Mouse (Mus musculus) heart, embryonic 16.5 days (tissue): ENCODE data around the gene Chsy1. TPM values are rescaled to one million over a fixed set of nuclear protein-coding genes. Genes with fewer than 3 reads are reported as not detected.

Experiments
- ATAC-seq: fragments of 200-750 bp; cut with Nextera tagmentation; replicated peaks from 2 replicates; pipeline ENCODE4 v1.8.0; 2017; ENCODE audit warnings: moderate number of reproducible peaks; ENCODE audit not compliant: insufficient read depth, low FRiP score; ENCODE audit errors: extremely low read depth
- H3K27ac ChIP-seq: fragments of 300-500 bp; sonication (generic); 2 replicates; pipeline ENCODE4 v1.5.1; 2014; ENCODE audit warnings: mild to moderate bottlenecking, low read length, control low read depth, moderate library complexity
- H3K27me3 ChIP-seq: fragments of 300-500 bp; sonication (generic); 2 replicates; pipeline ENCODE4 v1.6.1; 2014; ENCODE audit warnings: low read length, mixed read lengths; ENCODE audit not compliant: control insufficient read depth, insufficient read depth
- H3K36me3 ChIP-seq: fragments of 300-500 bp; sonication (generic); 2 replicates; pipeline ENCODE4 v1.6.1; 2014; ENCODE audit not compliant: control insufficient read depth, insufficient read depth
- H3K4me1 ChIP-seq: fragments of 300-500 bp; sonication (generic); 2 replicates; pipeline ENCODE4 v1.6.1; 2014; ENCODE audit warnings: low read length, mixed read lengths; ENCODE audit not compliant: control insufficient read depth, insufficient read depth
- H3K4me2 ChIP-seq: fragments of 300-500 bp; sonication (generic); 2 replicates; pipeline ENCODE4 v1.6.1; 2014; ENCODE audit warnings: low read depth, mild to moderate bottlenecking, control low read depth, low read length
- H3K4me3 ChIP-seq: fragments of 300-500 bp; sonication (generic); 2 replicates; pipeline ENCODE4 v1.5.1; 2014; ENCODE audit warnings: mild to moderate bottlenecking, control low read depth, low read length
- H3K9ac ChIP-seq: fragments of 300-500 bp; sonication (generic); 2 replicates; pipeline ENCODE4 v1.6.1; 2014; ENCODE audit warnings: low read length, control low read depth
- H3K9me3 ChIP-seq: fragments of 300-500 bp; sonication (generic); replicated peaks from 2 replicates; pipeline ENCODE4 v1.6.1; 2016; ENCODE audit warnings: low read length; ENCODE audit not compliant: control insufficient read depth
- WGBS: fragments of 180-500 bp; shearing (Covaris S2); extraction: QIAGEN DNeasy Blood & Tissue Kit; methylation state at CpG from one replicate; pipeline ENCODE4 v1.1.7; 2014; 5-methylcytosine and 5-hydroxymethylcytosine counted together
- polyA plus RNA-seq: library from polyadenylated mRNA; unstranded; fragments of >200 nt; fragmentation: Nextera tagmentation; extraction: Ambion mirVana; gene quantifications from 2 replicates; pipeline ENCODE4 v1.2.1, GENCODE M21; 2015

The Chsy1 gene
- polyA plus RNA-seq, 1 experiment from 2014 or later: 10.8 TPM

DNA sequence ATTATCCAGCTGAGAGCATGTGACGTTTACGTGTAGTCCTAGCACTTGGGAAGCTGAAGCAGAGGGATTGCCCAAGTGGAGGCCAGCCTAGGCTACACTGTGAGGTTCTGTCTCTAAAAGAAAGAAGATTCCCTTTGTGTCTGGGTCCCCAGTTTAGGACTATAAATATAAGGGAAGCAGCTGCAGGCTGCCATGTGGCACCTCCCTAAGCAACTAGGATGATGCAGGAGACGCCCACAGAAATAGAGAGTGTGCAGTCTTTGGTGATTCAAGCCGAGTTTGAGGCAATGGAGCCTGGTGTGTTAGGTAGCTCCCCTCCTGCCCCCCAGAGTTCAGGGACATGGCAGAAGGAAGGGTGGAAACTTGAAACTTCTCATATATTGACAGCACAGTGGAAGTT is 21.7 kb upstream of the Chsy1 start:
- no peaks in the 10 kb centered on the region for H3K4me1 ChIP-seq
- H3K4me3 ChIP-seq: no peak overlapping the region
- no peak overlapping the region for H3K4me2 ChIP-seq
- H3K9ac ChIP-seq: no peak overlapping the region
- ATAC-seq: no peak
- H3K36me3 ChIP-seq: peaks cover 67% of the 10 kb centered on the region
- H3K27ac ChIP-seq: no peak overlapping the region
- H3K27me3 ChIP-seq: no peaks in the 10 kb centered on the region
- 85% methylated on average over 4 of the region's 4 CpGs for WGBS
- H3K9me3 ChIP-seq: no peaks in the 10 kb centered on the region

DNA sequence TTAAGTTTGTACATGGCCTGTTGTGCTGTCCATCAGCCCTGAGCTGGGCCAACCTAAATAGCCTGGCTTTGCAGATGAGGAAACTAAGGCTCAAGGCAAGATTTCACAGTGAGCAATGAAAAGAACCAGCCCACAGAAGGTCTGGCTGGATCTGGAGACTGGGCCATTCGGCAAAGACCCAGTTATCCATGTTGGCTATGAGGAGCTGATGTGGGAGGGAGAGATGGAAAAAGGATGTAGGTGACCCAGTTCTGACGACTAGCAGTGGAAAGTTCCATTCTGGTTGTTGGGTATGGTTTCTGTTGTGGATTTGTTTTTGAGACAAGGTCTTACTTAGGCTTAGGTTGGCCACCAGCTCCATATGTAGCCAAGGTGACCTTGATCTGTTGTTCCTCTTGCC is 21.2 kb upstream of the Chsy1 start:
- no peaks in the 10 kb centered on the region for H3K9me3 ChIP-seq
- 81% methylated on average over 2 of the region's 2 CpGs for WGBS

DNA sequence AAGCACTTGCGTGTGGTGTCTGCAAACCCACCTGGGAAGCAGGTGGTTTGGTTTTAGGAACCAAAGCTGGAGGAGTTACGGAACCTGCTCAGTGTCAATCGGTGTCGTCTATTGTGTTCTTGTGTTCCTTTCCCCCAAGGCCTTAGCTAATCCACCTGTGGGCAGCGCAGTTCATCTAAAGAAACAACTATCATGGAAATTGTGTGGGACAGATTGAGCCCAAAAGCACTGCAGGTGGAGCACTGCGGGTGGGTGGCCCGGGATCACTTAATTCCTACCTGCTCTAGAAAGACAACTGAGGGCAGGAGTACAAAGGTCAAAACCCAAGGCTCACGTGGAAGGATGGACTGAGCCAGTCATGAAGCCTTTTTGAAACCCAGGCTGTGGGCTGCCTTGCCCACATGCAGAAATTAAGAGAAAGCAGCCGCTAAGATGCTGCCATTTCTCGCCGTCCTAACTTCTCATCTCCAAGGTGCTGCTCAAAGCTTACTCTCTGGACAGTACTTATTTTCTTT is 18.6 kb upstream of the Chsy1 start:
- ATAC-seq: no peak
- 87% methylated on average over 11 of the region's 11 CpGs for WGBS
- Histone ChIP-seq H3K4me2 (no peak overlapping the region), H3K9ac (no peak overlapping the region), H3K9me3 (no peaks in the 10 kb centered on the region), H3K4me1 (no peaks in the 10 kb centered on the region), H3K27me3 (no peaks in the 10 kb centered on the region), H3K27ac (no peak overlapping the region), H3K4me3 (no peak overlapping the region), H3K36me3 (peaks cover 45% of the 10 kb centered on the region)

More for the DNA sequence above, 21.2 kb upstream of the Chsy1 start:
- H3K27me3 ChIP-seq: no peaks in the 10 kb centered on the region
- no peaks in the 10 kb centered on the region for H3K4me1 ChIP-seq
- ATAC-seq: no peak
- H3K36me3 ChIP-seq: peaks cover 65% of the 10 kb centered on the region
- no peak overlapping the region for H3K4me2 ChIP-seq
- no peak overlapping the region for H3K9ac ChIP-seq
- H3K27ac ChIP-seq: no peak overlapping the region
- H3K4me3 ChIP-seq: no peak overlapping the region

- ATAC-seq: no peak
- Histone ChIP-seq H3K27me3 (no peaks in the 10 kb centered on the region), H3K36me3 (peaks cover 41% of the 10 kb centered on the region), H3K4me1 (no peaks in the 10 kb centered on the region), H3K4me3 (no peak overlapping the region), H3K9ac (no peak overlapping the region), H3K4me2 (no peak overlapping the region), H3K27ac (no peak overlapping the region), H3K9me3 (no peaks in the 10 kb centered on the region)
- 76% methylated on average over 7 of the region's 7 CpGs for WGBS
These were observed 17.8 kb upstream of the Chsy1 start for GRCm38 (mm10) chr7:66091553-66091952.

DNA sequence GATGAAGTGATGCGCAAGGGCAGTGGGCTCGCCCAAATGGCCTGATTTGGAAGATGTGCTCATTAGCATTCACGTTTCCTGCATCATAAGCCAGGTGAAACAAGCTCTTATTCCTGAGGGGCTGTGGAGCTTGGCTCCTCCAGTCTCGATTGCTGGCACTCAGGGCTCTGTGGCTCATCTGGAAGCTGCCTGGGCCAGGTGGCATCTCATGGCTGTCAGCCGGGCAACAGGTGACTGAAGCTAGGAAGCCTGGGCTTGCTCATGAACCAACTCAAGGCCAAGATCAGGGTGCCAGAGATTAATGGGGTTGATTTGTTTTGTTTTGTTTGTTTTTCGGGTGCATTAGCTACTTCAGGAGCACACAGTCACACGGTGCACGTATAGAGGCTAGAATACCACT is 16.7 kb upstream of the Chsy1 start:
- ATAC-seq: no peak
- no peaks in the 10 kb centered on the region for H3K4me1 ChIP-seq
- H3K9me3 ChIP-seq: no peaks in the 10 kb centered on the region
- WGBS: 85% methylated on average over 8 of the region's 8 CpGs
- no peak overlapping the region for H3K4me3 ChIP-seq
- peaks cover 32% of the 10 kb centered on the region for H3K36me3 ChIP-seq
- no peaks in the 10 kb centered on the region for H3K27me3 ChIP-seq
- no peak overlapping the region for H3K9ac ChIP-seq
- H3K27ac ChIP-seq: no peak overlapping the region
- no peak overlapping the region for H3K4me2 ChIP-seq

GRCm38 (mm10) chr7:66094141-66094540 is 15.2 kb upstream of the Chsy1 start:
- no peaks in the 10 kb centered on the region for H3K27me3 ChIP-seq
- ATAC-seq: no peak
- H3K4me1 ChIP-seq: no peaks in the 10 kb centered on the region
- H3K27ac ChIP-seq: no peak overlapping the region
- no peaks in the 10 kb centered on the region for H3K9me3 ChIP-seq
- peaks cover 17% of the 10 kb centered on the region for H3K36me3 ChIP-seq
- H3K4me3 ChIP-seq: no peak overlapping the region
- WGBS: 69% methylated on average over 5 of the region's 5 CpGs
- no peak overlapping the region for H3K9ac ChIP-seq
- H3K4me2 ChIP-seq: no peak overlapping the region

DNA sequence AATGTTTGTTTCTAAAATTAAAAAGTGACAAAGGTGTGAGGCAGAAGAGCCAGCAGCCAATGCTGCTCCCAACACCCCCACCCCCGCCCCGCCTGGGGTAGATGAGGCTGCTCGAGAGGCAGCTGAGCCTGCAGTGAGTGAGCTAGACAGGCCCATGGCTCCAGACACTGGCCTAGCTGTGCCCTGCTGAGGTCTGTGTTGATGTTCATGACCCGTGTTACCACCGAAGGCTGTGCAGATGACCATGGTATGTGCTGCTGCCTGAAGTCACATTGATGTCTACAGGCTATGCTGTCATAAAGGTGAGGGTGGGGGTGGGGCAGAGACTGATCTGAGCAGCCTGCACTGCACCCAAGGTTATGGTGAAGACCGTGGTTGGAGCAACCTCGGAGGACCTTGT is 10.5 kb upstream of the Chsy1 start:
- no peak for ATAC-seq
- WGBS: 81% methylated on average over 7 of the region's 7 CpGs
- Histone ChIP-seq H3K4me1 (no peaks in the 10 kb centered on the region), H3K4me2 (no peak overlapping the region), H3K9ac (no peak overlapping the region), H3K4me3 (no peak overlapping the region), H3K27me3 (no peaks in the 10 kb centered on the region), H3K9me3 (no peaks in the 10 kb centered on the region), H3K36me3 (no peaks in the 10 kb centered on the region), H3K27ac (no peak overlapping the region)

GRCm38 (mm10) chr7:66101866-66102265 is 7.4 kb upstream of the Chsy1 start:
- 2% methylated on average over 4 of the region's 4 CpGs for WGBS
- Histone ChIP-seq H3K9me3 (no peaks in the 10 kb centered on the region), H3K27ac (no peak overlapping the region)

GRCm38 (mm10) chr7:66104531-66104930 is 4.8 kb upstream of the Chsy1 start:
- Histone ChIP-seq H3K4me2 (no peak overlapping the region), H3K4me1 (peaks cover 13% of the 10 kb centered on the region), H3K4me3 (no peak overlapping the region), H3K27me3 (no peaks in the 10 kb centered on the region), H3K9me3 (no peaks in the 10 kb centered on the region), H3K9ac (no peak overlapping the region), H3K27ac (no peak overlapping the region), H3K36me3 (no peaks in the 10 kb centered on the region)
- WGBS: 87% methylated on average over 5 of the region's 5 CpGs
- ATAC-seq: no peak

More at GRCm38 (mm10) chr7:66101866-66102265, 7.4 kb upstream of the Chsy1 start:
- Histone ChIP-seq H3K4me3 (no peak overlapping the region), H3K4me2 (no peak overlapping the region), H3K9ac (no peak overlapping the region), H3K27me3 (no peaks in the 10 kb centered on the region), H3K36me3 (no peaks in the 10 kb centered on the region), H3K4me1 (peaks cover 7% of the 10 kb centered on the region)
- ATAC-seq: no peak
